14 mouse cellular contexts compared by ENCODE assay signal in the genomic region with DNA sequence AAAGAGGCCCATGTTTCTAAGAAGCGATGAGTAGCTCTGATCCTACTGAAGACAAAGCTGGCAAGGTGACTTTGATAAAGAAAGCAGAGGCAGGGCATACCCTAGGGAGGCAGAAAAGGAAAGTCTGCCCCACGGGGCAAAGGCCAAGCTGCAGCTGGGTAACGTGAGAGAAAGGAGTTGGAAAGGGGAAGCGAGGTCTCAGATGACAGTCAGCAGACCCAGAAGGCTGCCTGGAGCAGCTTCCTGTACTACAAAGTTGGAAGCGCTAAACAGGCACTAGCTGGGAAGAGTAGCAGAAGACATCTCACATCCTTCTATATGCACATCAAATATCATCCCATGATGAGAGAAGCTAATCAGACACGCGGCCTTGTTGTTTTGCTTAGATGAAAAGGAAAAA. TPM values are rescaled to one million over a fixed set of nuclear protein-coding genes. Genes with fewer than 3 reads are reported as not detected.
DNase-seq lines count a peak whose midpoint lies in the region; ATAC-seq lines count a peak whose summit lies in the region.
"Had no signal": no experiment of that assay in that cellular context is flagged by ENCODE, and none has a peak within 500 bp of the region (broad histone marks: within the 10 kb centered on the region; RNA-seq: fewer than 3 reads in every experiment).

No protein-coding gene starts in this region.

- WGBS in forebrain, embryonic 15.5 days, result 91% methylated on average over 7 of the region's 7 CpGs
- WGBS in midbrain, embryonic 13.5 days, result 82% methylated on average over 7 of the region's 7 CpGs
- 92% methylated on average over 7 of the region's 7 CpGs for WGBS in forebrain, embryonic 13.5 days

- no peak overlapping the region for H3K4me2 ChIP-seq in forebrain, embryonic 15.5 days (replicated peaks)
- H3K4me2 ChIP-seq in midbrain, embryonic 13.5 days (replicated peaks), result no peak overlapping the region
- H3K4me2 ChIP-seq in forebrain, embryonic 13.5 days, result no peak overlapping the region
- H3K4me2 ChIP-seq: neural tube, embryonic 12.5 days had no signal

- peak overlapping the region; percentile 38 for H3K4me3 ChIP-seq in megakaryocyte, embryonic 14.5 days (replicated peaks)
- H3K4me3 ChIP-seq in forebrain, embryonic 15.5 days, result no peak overlapping the region
- no peak overlapping the region for H3K4me3 ChIP-seq in midbrain, embryonic 13.5 days (replicated peaks)
- no peak overlapping the region for H3K4me3 ChIP-seq in forebrain, embryonic 13.5 days
- H3K4me3 ChIP-seq: left cerebral cortex, adult 2 months; neural tube, embryonic 12.5 days had no signal

- no peaks in the 10 kb centered on the region for H3K27me3 ChIP-seq in megakaryocyte, embryonic 14.5 days (replicated peaks)
- H3K27me3 ChIP-seq in forebrain, embryonic 15.5 days, result no peaks in the 10 kb centered on the region
- no peaks in the 10 kb centered on the region for H3K27me3 ChIP-seq in midbrain, embryonic 13.5 days
- no peaks in the 10 kb centered on the region for H3K27me3 ChIP-seq in forebrain, embryonic 13.5 days
- H3K27me3 ChIP-seq: neural tube, embryonic 12.5 days had no signal

- H3K27ac ChIP-seq in forebrain, embryonic 15.5 days (replicated peaks), result no peak overlapping the region
- H3K27ac ChIP-seq in midbrain, embryonic 13.5 days, result no peak overlapping the region
- H3K27ac ChIP-seq in forebrain, embryonic 13.5 days, result no peak overlapping the region
- H3K27ac ChIP-seq: left cerebral cortex, adult 2 months; neural tube, embryonic 12.5 days had no signal

- no peak for ATAC-seq in forebrain, embryonic 15.5 days (replicated peaks)
- ATAC-seq in midbrain, embryonic 13.5 days, result no peak
- no peak for ATAC-seq in forebrain, embryonic 13.5 days
- ATAC-seq: lung, postnatal 0 days had no signal

- H3K9me3 ChIP-seq in megakaryocyte, embryonic 14.5 days, result no peaks in the 10 kb centered on the region
- H3K9me3 ChIP-seq in forebrain, embryonic 15.5 days, result no peaks in the 10 kb centered on the region
- H3K9me3 ChIP-seq in midbrain, embryonic 13.5 days, result no peaks in the 10 kb centered on the region
- H3K9me3 ChIP-seq in forebrain, embryonic 13.5 days (replicated peaks), result no peaks in the 10 kb centered on the region
- H3K9me3 ChIP-seq: neural tube, embryonic 12.5 days had no signal

- peak; percentile 25 for DNase-seq in layer of hippocampus, adult 9-11 months
- no peak for DNase-seq in layer of hippocampus, postnatal 25 days (ENCODE audit: extremely low spot score in 1 of 2, low spot score in 1 of 2)
- peak; percentile 53 for DNase-seq in MEL-GATA-1-ER (ENCODE audit: extremely low read depth, low read depth)
- peak; percentile 68 to 69 for DNase-seq in kidney, adult 8-10 months
- DNase-seq: adrenal gland, postnatal 25 days; heart, postnatal 4 days; thymus, postnatal 25 days had no signal

- no peak overlapping the region for H3K9ac ChIP-seq in forebrain, embryonic 15.5 days (replicated peaks)
- no peak overlapping the region for H3K9ac ChIP-seq in midbrain, embryonic 13.5 days (replicated peaks)
- H3K9ac ChIP-seq in forebrain, embryonic 13.5 days, result no peak overlapping the region
- H3K9ac ChIP-seq: neural tube, embryonic 12.5 days had no signal

- H3K4me1 ChIP-seq in megakaryocyte, embryonic 14.5 days, result peaks cover 39% of the 10 kb centered on the region
- H3K4me1 ChIP-seq in forebrain, embryonic 15.5 days, result peaks cover 11% of the 10 kb centered on the region
- H3K4me1 ChIP-seq in midbrain, embryonic 13.5 days (replicated peaks), result peaks cover 14% of the 10 kb centered on the region
- peaks cover 13% of the 10 kb centered on the region for H3K4me1 ChIP-seq in forebrain, embryonic 13.5 days

- H3K36me3 ChIP-seq in megakaryocyte, embryonic 14.5 days (replicated peaks; ENCODE audit: low read length), result no peaks in the 10 kb centered on the region
- H3K36me3 ChIP-seq in forebrain, embryonic 15.5 days, result no peaks in the 10 kb centered on the region
- H3K36me3 ChIP-seq in midbrain, embryonic 13.5 days, result no peaks in the 10 kb centered on the region
- no peaks in the 10 kb centered on the region for H3K36me3 ChIP-seq in forebrain, embryonic 13.5 days (ENCODE audit: poor library complexity, severe bottlenecking)
- H3K36me3 ChIP-seq: neural tube, embryonic 12.5 days had no signal

RNA-seq across cellular contexts. Expression of gene Dtnbp1, which starts 3.9 kb away (rescaled TPM):
- total RNA-seq in layer of hippocampus, postnatal 25 days (2021), result 10 to 100 TPM; 76.9 to 78.4 TPM
- polyA plus RNA-seq in megakaryocyte, embryonic 14.5 days (2012; ENCODE audit: insufficient read depth, low replicate concordance), result 36.9 and 63.7 TPM in 2 replicates
- polyA plus RNA-seq in forebrain, embryonic 15.5 days (2015; fragmentation: Nextera tagmentation; extraction: Ambion mirVana), result 107 and 113 TPM in 2 replicates
- 106 and 109 TPM in 2 replicates for polyA plus RNA-seq in midbrain, embryonic 13.5 days (2015; fragmentation: Nextera tagmentation; extraction: Ambion mirVana)
- polyA plus RNA-seq in forebrain, embryonic 13.5 days (2015; fragmentation: Nextera tagmentation; extraction: Ambion mirVana), result 95.4 and 104 TPM in 2 replicates

Comparison
In these comparisons a context has a peak if more than half of its experiments do, and no peak if none do; other contexts are left out.
1. DNase-seq: peak in layer of hippocampus, adult 9-11 months (single experiment), MEL-GATA-1-ER (single experiment) and kidney, adult 8-10 months (2 of 2); none in layer of hippocampus, postnatal 25 days (0 of 2).